ENCODE assay signal across 11 mouse cellular contexts in the genomic region with DNA sequence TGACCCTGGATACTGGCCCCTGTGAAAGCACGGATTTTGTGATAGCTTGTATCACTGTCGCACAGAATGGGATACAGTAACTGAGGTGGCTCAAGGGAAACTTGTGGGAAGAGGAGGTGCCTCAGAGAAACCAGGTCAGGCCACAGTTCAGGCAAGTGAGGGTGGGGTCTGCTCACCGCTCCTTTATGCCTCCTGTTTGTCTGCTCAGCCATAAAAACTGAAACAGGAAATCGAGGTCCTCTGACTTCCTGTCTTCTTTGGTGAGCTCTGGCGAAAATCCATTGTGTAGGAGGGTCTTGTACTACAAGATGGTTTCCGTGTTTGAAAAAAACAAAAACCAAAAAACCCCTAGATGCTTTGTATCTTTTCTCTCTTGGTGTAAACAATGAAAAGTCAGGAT. TPM values are rescaled to one million over a fixed set of nuclear protein-coding genes. Genes with fewer than 3 reads are reported as not detected.
DNase-seq lines count a peak whose midpoint lies in the region; ATAC-seq and TF ChIP-seq lines count a peak whose summit lies in the region.
"Had no signal": no experiment of that assay in that cellular context is flagged by ENCODE, and none has a peak within 500 bp of the region (broad histone marks: within the 10 kb centered on the region; RNA-seq: fewer than 3 reads in every experiment).

No protein-coding gene starts in this region.

- intact Hi-C loops in heart, postnatal 36 days (cut with DNase I), result no loop called here

- no peak for TF ChIP-seq CTCF in lung, postnatal 0 days (IDR thresholded peaks at IDR 0.05)

- H3K4me1 ChIP-seq in lung, postnatal 0 days (ENCODE audit: insufficient read depth, low read depth, low read length), result no peaks in the 10 kb centered on the region
- H3K4me1 ChIP-seq in liver, embryonic 12.5 days, result peaks cover 23% of the 10 kb centered on the region
- H3K4me1 ChIP-seq: stomach, embryonic 15.5 days had no signal

- H3K9ac ChIP-seq in lung, postnatal 0 days (replicated peaks; ENCODE audit: low read depth), result no peak overlapping the region
- no peak overlapping the region for H3K9ac ChIP-seq in liver, embryonic 12.5 days
- H3K9ac ChIP-seq: stomach, embryonic 15.5 days had no signal

- no peaks in the 10 kb centered on the region for H3K9me3 ChIP-seq in lung, postnatal 0 days (ENCODE audit: low read length)
- H3K9me3 ChIP-seq in liver, embryonic 12.5 days (replicated peaks), result no peaks in the 10 kb centered on the region
- H3K9me3 ChIP-seq: stomach, embryonic 15.5 days had no signal

- 0 out of 2 replicates have a peak overlapping the region, but pooled peaks have one; percentile 1 for H3K4me2 ChIP-seq in lung, postnatal 0 days (replicated peaks; ENCODE audit: low read depth, low read length)
- peak overlapping the region; percentile 38 for H3K4me2 ChIP-seq in liver, embryonic 12.5 days
- H3K4me2 ChIP-seq: stomach, embryonic 15.5 days had no signal

- no peaks in the 10 kb centered on the region for H3K27me3 ChIP-seq in lung, postnatal 0 days (replicated peaks; ENCODE audit: insufficient read depth, low read length)
- H3K27me3 ChIP-seq in liver, embryonic 12.5 days (replicated peaks), result no peaks in the 10 kb centered on the region
- H3K27me3 ChIP-seq: stomach, embryonic 15.5 days had no signal

- no peak overlapping the region for H3K4me3 ChIP-seq in lung, postnatal 0 days (ENCODE audit: low read depth, low read length)
- no peak overlapping the region for H3K4me3 ChIP-seq in liver, embryonic 12.5 days
- H3K4me3 ChIP-seq: stomach, embryonic 15.5 days had no signal

- peak; percentile 87 for DNase-seq in heart, adult 11 months
- DNase-seq in heart, postnatal 36 days, result no peak
- DNase-seq in lung, postnatal 0 days (ENCODE audit: low spot score), result no peak
- no peak for DNase-seq in lung, postnatal 10 days
- peak; percentile 65 for DNase-seq in thymus, postnatal 14 days
- DNase-seq in spleen, postnatal 4 days (ENCODE audit: low spot score in 2 of 2), result no peak
- DNase-seq: gastrocnemius, postnatal 10 days; layer of hippocampus, postnatal 36 days had no signal

- H3K36me3 ChIP-seq in lung, postnatal 0 days (ENCODE audit: insufficient read depth, low read length), result no peaks in the 10 kb centered on the region
- H3K36me3 ChIP-seq in liver, embryonic 12.5 days, result no peaks in the 10 kb centered on the region
- H3K36me3 ChIP-seq: stomach, embryonic 15.5 days had no signal

- ATAC-seq in lung, postnatal 0 days, result no peak
- ATAC-seq in liver, embryonic 12.5 days, result no peak
- no peak for ATAC-seq in frontal cortex, adult (ENCODE audit: low TSS enrichment)

- TF ChIP-seq EP300 in lung, postnatal 0 days (IDR thresholded peaks at IDR 0.05), result no peak

- H3K27ac ChIP-seq in lung, postnatal 0 days (ENCODE audit: low read length), result no peak overlapping the region
- no peak overlapping the region for H3K27ac ChIP-seq in liver, embryonic 12.5 days
- H3K27ac ChIP-seq: stomach, embryonic 15.5 days had no signal

- 58% methylated on average over 6 of the region's 6 CpGs for WGBS in lung, postnatal 0 days
- WGBS in liver, embryonic 12.5 days (ENCODE audit: insufficient replicate concordance), result 8% methylated on average over 6 of the region's 6 CpGs

RNA-seq across cellular contexts. Expression of a gene that starts 42.9 kb away (rescaled TPM):
- total RNA-seq in heart, postnatal 36 days (2021), result 1 to 10 TPM; 2.3 to 4.1 TPM
- polyA plus RNA-seq in lung, postnatal 0 days (2015; fragmentation: Nextera tagmentation; extraction: Ambion mirVana), result 38.9 and 58.5 TPM in 2 replicates
- 7.6 and 8.7 TPM in 2 replicates for polyA plus RNA-seq in liver, embryonic 12.5 days (2016; fragmentation: Nextera tagmentation; extraction: Ambion mirVana)

Comparison
In these comparisons a context has a peak if more than half of its experiments do, and no peak if none do; other contexts are left out.
1. DNase-seq: peak in heart, adult 11 months (single experiment) and thymus, postnatal 14 days (single experiment); none in heart, postnatal 36 days (0 of 2), lung, postnatal 0 days (single experiment), lung, postnatal 10 days (single experiment) and spleen, postnatal 4 days (0 of 2).